Mouse (Mus musculus) intestine, postnatal 0 days (tissue): ENCODE data around the gene Snx32. TPM values are rescaled to one million over a fixed set of nuclear protein-coding genes. Genes with fewer than 3 reads are reported as not detected.

Experiments
- ATAC-seq: fragments of 200-750 bp; cut with Nextera tagmentation; 2 replicates; pipeline ENCODE4 v1.8.0; 2017; ENCODE audit warnings: mild to moderate bottlenecking, moderate TSS enrichment, moderate library complexity
- H3K27ac ChIP-seq: fragments of 300-500 bp; sonication (generic); 2 replicates; pipeline ENCODE4 v1.5.1; 2014; ENCODE audit warnings: mild to moderate bottlenecking, low read depth, low read length, moderate library complexity
- H3K27me3 ChIP-seq: fragments of 300-500 bp; sonication (generic); replicated peaks from 2 replicates; pipeline ENCODE4 v1.6.1; 2014; ENCODE audit warnings: low read length, mixed read lengths; ENCODE audit not compliant: control insufficient read depth, insufficient read depth
- H3K36me3 ChIP-seq: fragments of 300-500 bp; sonication (generic); 2 replicates; pipeline ENCODE4 v1.6.1; 2014; ENCODE audit warnings: mild to moderate bottlenecking, moderate library complexity; ENCODE audit not compliant: control insufficient read depth, insufficient read depth
- H3K4me1 ChIP-seq: fragments of 300-500 bp; sonication (generic); replicated peaks from 2 replicates; pipeline ENCODE4 v1.6.1; 2014; ENCODE audit warnings: antibody characterized with exemption, low read length, mixed read lengths; ENCODE audit not compliant: control insufficient read depth, insufficient read depth
- H3K4me2 ChIP-seq: fragments of 300-500 bp; sonication (generic); replicated peaks from 2 replicates; pipeline ENCODE4 v1.6.1; 2014; ENCODE audit warnings: low read depth, mild to moderate bottlenecking, moderate library complexity
- H3K4me3 ChIP-seq: fragments of 300-500 bp; sonication (generic); 2 replicates; pipeline ENCODE4 v1.5.1; 2014; ENCODE audit warnings: low read depth, low read length
- H3K9ac ChIP-seq: fragments of 300-500 bp; sonication (generic); 2 replicates; pipeline ENCODE4 v1.6.1; 2014; ENCODE audit warnings: mild to moderate bottlenecking, low read depth, low read length
- H3K9me3 ChIP-seq: fragments of 300-500 bp; sonication (generic); 2 replicates; pipeline ENCODE4 v1.6.1; 2016; ENCODE audit warnings: mixed run types; ENCODE audit not compliant: control insufficient read depth
- CTCF ChIP-seq: sonication (generic); IDR thresholded peaks from 2 replicates; pipeline ENCODE4 v1.5.1; 2016; ENCODE audit warnings: low read depth, mild to moderate bottlenecking, control low read depth, antibody characterized with exemption, moderate library complexity
- WGBS: fragments of 180-500 bp; shearing (Covaris S2); extraction: QIAGEN DNeasy Blood & Tissue Kit; methylation state at CpG from one replicate; pipeline ENCODE4 v1.1.7; 2014; 5-methylcytosine and 5-hydroxymethylcytosine counted together
- polyA plus RNA-seq: library from polyadenylated mRNA; unstranded; fragments of >200 nt; fragmentation: Nextera tagmentation; extraction: Ambion mirVana; gene quantifications from 2 replicates; pipeline ENCODE4 v1.2.1, GENCODE M21; 2015

The Snx32 gene
- polyA plus RNA-seq, 1 experiment from 2014 or later, result 3.8 TPM

- no peak overlapping the region for H3K27ac ChIP-seq
- H3K9me3 ChIP-seq, result no peaks in the 10 kb centered on the region
- no peak overlapping the region for H3K9ac ChIP-seq
- WGBS, result 62% methylated on average over 8 of the region's 8 CpGs
- no peak for TF ChIP-seq CTCF
- no peaks in the 10 kb centered on the region for H3K4me1 ChIP-seq
- no peak for ATAC-seq
- no peak overlapping the region for H3K4me3 ChIP-seq
- no peaks in the 10 kb centered on the region; the same call in 1 of the 2 replicates for H3K36me3 ChIP-seq
- H3K4me2 ChIP-seq, result no peak overlapping the region
- no peaks in the 10 kb centered on the region for H3K27me3 ChIP-seq
These were observed 22.2 kb upstream of the Snx32 start for GRCm38 (mm10) chr19:5532520-5532919.

- Histone ChIP-seq H3K9ac (no peak overlapping the region), H3K27ac (no peak overlapping the region), H3K4me2 (peak overlapping the region; percentile 67), H3K4me1 (no peaks in the 10 kb centered on the region), H3K4me3 (peak overlapping the region; percentile 30; the same call in 1 of the 2 replicates), H3K36me3 (no peaks in the 10 kb centered on the region), H3K9me3 (no peaks in the 10 kb centered on the region), H3K27me3 (no peaks in the 10 kb centered on the region)
- no peak for TF ChIP-seq CTCF
- 31% methylated on average over 7 of the region's 7 CpGs for WGBS
- ATAC-seq, result no peak
These were observed 19.8 kb upstream of the Snx32 start for GRCm38 (mm10) chr19:5530138-5530524.

- H3K9ac ChIP-seq, result peak overlapping the region; percentile 19; the same call in 1 of the 2 replicates
These were observed 19.2 kb upstream of the Snx32 start for GRCm38 (mm10) chr19:5529325-5530137.

GRCm38 (mm10) chr19:5525204-5525603 lies 14.9 kb upstream of the Snx32 start:
- no peaks in the 10 kb centered on the region for H3K4me1 ChIP-seq
- no peak overlapping the region for H3K9ac ChIP-seq
- H3K36me3 ChIP-seq, result no peaks in the 10 kb centered on the region
- no peaks in the 10 kb centered on the region for H3K9me3 ChIP-seq
- no peak overlapping the region for H3K4me3 ChIP-seq
- H3K27me3 ChIP-seq, result no peaks in the 10 kb centered on the region
- no peak for TF ChIP-seq CTCF
- no peak for ATAC-seq
- 73% methylated on average over 5 of the region's 5 CpGs for WGBS
- H3K27ac ChIP-seq, result no peak overlapping the region
- H3K4me2 ChIP-seq, result no peak overlapping the region

More at GRCm38 (mm10) chr19:5529325-5530137, 19.2 kb upstream of the Snx32 start:
- H3K36me3 ChIP-seq, result no peaks in the 10 kb centered on the region
- H3K27ac ChIP-seq, result peak overlapping the region; percentile 61
- H3K4me3 ChIP-seq, result peak overlapping the region; percentile 30
- peak; percentile 97 for ATAC-seq
- TF ChIP-seq CTCF, result peak; percentile 99
- peak overlapping the region; percentile 67 for H3K4me2 ChIP-seq
- H3K4me1 ChIP-seq, result no peaks in the 10 kb centered on the region
- 10% methylated on average over 20 of the region's 20 CpGs for WGBS
- H3K9me3 ChIP-seq, result no peaks in the 10 kb centered on the region
- no peaks in the 10 kb centered on the region for H3K27me3 ChIP-seq

DNA sequence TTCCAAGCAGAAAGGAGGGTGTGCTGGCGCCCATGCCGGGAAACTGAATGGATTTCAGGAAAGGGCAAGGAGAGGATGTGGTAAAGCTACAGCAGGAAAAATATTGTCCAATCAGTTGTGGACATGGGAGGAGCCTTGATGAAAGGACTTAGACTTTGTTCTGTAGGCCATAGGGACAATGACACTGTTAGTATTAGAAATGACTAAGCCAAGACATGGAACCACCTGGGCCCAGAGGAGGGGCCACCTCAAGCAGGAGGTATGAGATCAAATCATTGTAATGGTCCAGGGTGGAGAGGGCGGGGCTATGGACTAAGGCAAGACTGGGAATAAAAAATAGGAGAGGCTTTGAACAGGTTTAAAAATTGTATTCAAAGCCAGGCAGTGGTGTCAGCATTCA lies 8.4 kb upstream of the Snx32 start:
- WGBS, result 74% methylated on average over 3 of the region's 3 CpGs
- no peaks in the 10 kb centered on the region for H3K9me3 ChIP-seq
- H3K36me3 ChIP-seq, result no peaks in the 10 kb centered on the region
- no peaks in the 10 kb centered on the region for H3K27me3 ChIP-seq
- H3K4me3 ChIP-seq, result no peak overlapping the region
- H3K4me1 ChIP-seq, result no peaks in the 10 kb centered on the region; the same call in 1 of the 2 replicates
- no peak for TF ChIP-seq CTCF
- no peak overlapping the region for H3K4me2 ChIP-seq
- H3K27ac ChIP-seq, result no peak overlapping the region
- peak; percentile 86 for ATAC-seq
- H3K9ac ChIP-seq, result no peak overlapping the region

DNA sequence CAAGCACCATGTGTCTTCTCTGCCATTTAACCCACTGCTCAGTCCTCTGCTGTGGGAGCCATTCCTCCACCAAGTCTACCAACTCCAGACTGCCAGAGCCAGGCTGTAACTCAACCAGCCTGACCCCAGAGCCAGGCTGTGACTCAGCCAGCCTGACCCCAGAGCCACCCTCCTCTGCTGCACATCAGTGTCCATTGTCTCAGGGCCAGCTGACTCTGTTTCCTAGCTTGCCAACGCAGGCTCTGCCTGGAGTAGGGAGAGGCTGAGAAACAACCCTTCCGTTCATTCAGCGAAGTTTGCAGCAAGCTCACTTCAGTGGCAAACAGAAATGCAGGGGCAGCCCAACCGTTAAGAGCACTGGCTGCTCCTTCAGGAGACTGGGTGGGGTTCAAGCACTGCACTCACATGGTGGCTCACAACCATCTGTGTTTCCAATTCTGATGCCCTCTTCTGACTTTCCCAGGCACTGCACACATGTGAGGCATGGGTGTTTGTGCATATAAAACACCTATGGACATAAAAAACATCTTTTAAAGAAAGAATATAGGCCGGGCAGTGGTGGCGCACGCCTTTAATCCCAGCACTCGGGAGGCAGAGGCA lies 6.7 kb upstream of the Snx32 start:
- no peaks in the 10 kb centered on the region; the same call in none of the 2 replicates for H3K4me1 ChIP-seq
- no peaks in the 10 kb centered on the region for H3K9me3 ChIP-seq
- peak; percentile 32; the same call in 1 of the 2 replicates for TF ChIP-seq CTCF
- 78% methylated on average over 8 of the region's 8 CpGs for WGBS
- peak overlapping the region; percentile 23 for H3K27ac ChIP-seq
- no peak for ATAC-seq
- no peak overlapping the region for H3K4me3 ChIP-seq
- no peaks in the 10 kb centered on the region for H3K27me3 ChIP-seq
- H3K9ac ChIP-seq, result no peak overlapping the region
- no peaks in the 10 kb centered on the region for H3K36me3 ChIP-seq
- no peak overlapping the region for H3K4me2 ChIP-seq
